Mouse (Mus musculus): ENCODE data around the gene Kynu.

Gene Kynu

DNA sequence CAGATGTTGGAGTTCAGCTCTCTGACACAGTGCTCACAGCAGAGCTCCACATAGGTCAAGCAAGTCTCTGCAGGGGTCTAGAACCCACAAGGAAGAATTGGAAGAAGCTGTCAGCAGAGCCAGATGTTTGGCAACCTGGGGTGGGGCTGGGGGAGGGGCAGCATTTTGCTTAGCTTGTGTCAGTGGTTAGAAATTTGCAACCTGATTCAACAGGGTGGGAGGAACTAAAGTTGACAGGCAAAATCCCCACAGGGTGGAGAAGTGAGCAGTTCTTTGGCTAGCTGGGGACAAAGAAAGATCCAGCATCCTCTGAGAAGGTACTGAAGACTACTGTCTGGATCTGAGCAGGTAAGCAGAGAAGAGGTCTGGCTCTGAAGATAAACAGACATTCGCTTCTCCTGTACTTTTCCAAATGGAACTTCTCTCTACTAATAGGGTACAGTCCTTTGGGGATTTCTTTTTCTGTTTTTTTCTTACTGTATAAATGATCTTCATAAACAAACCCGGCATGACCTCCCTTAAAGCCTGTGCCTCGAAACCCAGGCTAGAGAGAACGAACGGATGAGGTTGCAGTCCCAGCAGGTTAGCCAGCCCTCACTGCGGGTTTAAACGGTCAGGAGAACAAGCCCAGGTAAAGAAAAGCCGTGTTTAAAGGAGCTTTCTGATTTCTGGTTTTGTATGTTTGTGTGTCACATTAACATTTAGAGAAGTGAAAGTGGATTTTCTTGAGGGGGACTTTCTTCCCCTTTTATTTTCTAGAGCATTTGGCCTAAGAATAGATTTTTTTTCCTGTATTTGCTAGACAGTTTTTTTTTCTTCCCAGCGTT lies at the start of gene Kynu:
TSS of gene Kynu (plus strand) at position 268 of the 827 bp plus-strand sequence.
- DNase-seq (ENCODE audit: low spot score in 2 of 2): no peak

GRCm38 (mm10) chr2:43506182-43506581 lies 48.9 kb upstream of the Kynu start:
- DNase-seq (ENCODE audit: low spot score in 2 of 2): peak; percentile 13 to 20

- DNase-seq (ENCODE audit: low spot score in 2 of 2): no peak
These were observed 41.3 kb upstream of the Kynu start for GRCm38 (mm10) chr2:43513852-43514251.

DNA sequence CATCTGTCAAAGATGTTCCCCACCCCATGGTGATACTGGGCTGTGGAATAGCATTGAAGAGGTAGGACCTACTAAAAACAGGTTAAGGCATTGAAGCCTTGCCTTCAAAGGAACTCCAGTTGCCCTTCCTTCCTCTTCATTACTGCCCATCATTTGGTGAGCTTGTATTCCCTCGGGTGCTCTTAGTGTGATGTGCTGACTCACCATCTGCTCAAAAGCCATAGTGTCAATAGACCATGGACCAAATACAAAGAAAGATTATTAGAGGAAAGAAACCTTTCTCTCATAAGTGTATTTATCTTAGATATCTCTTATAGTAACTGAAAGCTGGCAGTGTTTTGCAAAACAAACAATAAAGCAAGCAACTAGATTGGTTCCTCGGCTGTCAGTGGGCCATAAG lies 20.7 kb upstream of the Kynu start:
- DNase-seq (ENCODE audit: low spot score in 2 of 2): no peak

- no peak for DNase-seq (ENCODE audit: low spot score in 2 of 2)
These were observed 12.5 kb upstream of the Kynu start for GRCm38 (mm10) chr2:43542615-43543014.

GRCm38 (mm10) chr2:43545665-43546064 lies 9.5 kb upstream of the Kynu start:
- DNase-seq (ENCODE audit: low spot score in 2 of 2): no peak

DNA sequence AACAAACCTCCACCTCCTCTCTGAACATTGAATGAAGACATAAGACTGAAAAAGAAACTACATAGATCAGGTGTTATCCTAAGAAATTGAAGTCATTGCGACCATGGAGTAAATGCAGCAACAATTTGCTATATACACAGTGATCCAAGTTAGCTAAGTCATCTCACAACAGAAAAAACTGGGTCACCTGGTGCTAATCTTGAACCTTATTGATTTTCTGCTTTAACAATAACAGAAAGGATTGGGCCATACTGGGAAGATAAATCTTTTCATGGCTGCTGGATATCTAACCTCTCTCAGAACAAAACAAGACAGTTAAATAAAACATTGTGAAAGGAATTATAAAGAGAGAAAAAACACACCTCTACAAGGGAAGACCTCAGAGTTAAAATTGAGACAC lies 8.7 kb upstream of the Kynu start:
- no peak for DNase-seq (ENCODE audit: low spot score in 2 of 2)

- no peak for DNase-seq (ENCODE audit: low spot score in 2 of 2)
These were observed 913 bp upstream of the Kynu start for GRCm38 (mm10) chr2:43554216-43554615.

GRCm38 (mm10) chr2:43555889-43556285 lies 758 bp downstream of the Kynu start:
- no peak for DNase-seq (ENCODE audit: low spot score in 2 of 2)

GRCm38 (mm10) chr2:43556985-43557384 lies 1.9 kb downstream of the Kynu start:
- no peak for DNase-seq (ENCODE audit: low spot score in 2 of 2)

DNA sequence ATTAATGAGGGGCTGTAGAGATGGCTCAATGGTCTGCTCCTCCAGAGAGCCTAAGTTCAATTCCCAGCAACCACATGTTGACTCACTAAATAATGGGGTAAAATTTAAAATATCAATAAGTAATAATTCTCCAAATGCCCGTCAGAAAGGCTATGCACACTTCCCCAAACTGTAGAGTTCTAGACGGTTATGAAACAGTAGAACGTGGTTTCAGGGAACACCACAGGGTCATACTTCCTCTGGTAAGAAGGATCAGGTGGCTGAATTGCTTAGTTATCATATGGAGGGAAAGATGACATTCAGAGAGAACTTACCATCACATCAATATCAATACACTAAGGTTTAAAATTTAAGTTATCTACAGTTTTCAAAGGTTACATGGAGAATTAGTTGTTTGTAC lies 6.1 kb downstream of the Kynu start:
- DNase-seq (ENCODE audit: low spot score in 2 of 2): no peak

DNA sequence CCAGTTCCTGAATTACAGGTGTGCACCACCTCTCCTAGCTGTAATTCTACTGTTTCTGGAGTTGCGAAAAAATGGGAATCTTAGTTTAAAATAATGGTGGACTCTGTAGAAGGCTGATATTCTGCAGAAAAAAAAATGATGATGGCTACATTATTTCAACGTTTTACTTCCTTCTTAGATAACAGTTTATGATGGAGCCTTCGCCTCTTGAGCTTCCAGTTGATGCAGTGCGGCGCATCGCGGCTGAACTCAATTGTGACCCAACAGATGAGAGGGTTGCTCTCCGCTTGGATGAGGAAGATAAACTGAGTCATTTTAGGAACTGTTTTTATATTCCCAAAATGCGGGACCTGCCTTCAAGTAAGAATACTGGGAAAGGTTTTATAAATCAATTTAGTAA lies 7.7 kb downstream of the Kynu start:
- DNase-seq (ENCODE audit: low spot score in 2 of 2): no peak

- no peak for DNase-seq (ENCODE audit: low spot score in 2 of 2)
These were observed 13.3 kb downstream of the Kynu start for GRCm38 (mm10) chr2:43568406-43568805.

DNA sequence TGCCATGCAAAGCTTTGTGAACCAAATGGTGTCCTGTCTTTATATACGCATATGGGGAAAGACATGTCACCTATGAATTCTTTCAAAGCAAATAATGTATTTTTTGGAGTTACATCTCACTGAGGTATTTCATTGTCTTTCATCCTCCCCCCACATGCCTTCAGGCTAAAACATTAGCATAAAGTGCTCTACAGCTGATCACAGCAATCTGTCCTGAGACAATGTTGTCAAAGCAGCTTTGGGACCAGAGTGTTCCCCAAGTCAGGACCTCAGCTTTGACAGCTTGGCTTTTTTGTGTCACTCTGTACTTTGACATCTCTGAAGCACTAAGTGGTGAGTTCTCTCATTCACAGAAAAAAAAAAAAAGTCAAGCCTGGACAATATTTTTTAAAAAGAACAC lies 18.4 kb downstream of the Kynu start:
- no peak for DNase-seq (ENCODE audit: low spot score in 2 of 2)

- no peak for DNase-seq (ENCODE audit: low spot score in 2 of 2)
These were observed 28.2 kb downstream of the Kynu start for GRCm38 (mm10) chr2:43583243-43583812.

- DNase-seq (ENCODE audit: low spot score in 2 of 2): no peak
These were observed 30.4 kb downstream of the Kynu start for GRCm38 (mm10) chr2:43585508-43585907.

GRCm38 (mm10) chr2:43587832-43588231 lies 32.7 kb downstream of the Kynu start:
- DNase-seq (ENCODE audit: low spot score in 2 of 2): no peak

DNA sequence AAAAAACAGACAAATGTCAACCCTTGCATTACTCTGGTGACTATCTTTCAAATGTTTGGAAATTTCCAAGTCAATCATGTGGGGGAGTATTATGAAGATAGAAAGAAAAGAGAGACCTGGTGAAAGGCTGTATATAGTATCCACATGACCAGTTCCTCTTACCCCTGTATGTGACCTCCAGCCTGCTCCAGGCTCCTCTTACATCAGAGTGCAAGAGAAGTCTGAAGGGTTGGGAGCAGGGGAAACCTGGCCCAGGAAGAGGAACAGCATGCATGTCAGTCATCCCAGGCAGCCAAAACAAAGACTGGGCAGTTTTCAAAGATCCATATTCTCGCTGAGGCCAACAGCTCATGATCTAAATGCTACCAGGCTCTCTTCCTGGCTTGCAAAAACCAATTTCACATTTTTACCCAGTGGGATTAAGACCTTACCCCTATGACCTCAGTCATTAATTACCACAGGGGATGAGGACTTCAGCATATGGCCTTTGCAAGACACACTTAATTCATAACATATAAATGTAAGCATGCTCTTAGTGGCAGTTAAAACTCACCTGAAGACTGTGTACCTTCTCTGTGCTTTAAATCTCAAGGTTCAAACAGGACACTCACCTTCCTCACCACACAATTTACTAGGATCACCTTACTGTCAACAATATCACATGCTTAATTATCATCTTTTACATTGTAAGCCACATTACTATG lies 37.0 kb downstream of the Kynu start:
- no peak for DNase-seq (ENCODE audit: low spot score in 2 of 2)

GRCm38 (mm10) chr2:43613571-43613970 lies 58.4 kb downstream of the Kynu start:
- DNase-seq (ENCODE audit: low spot score in 2 of 2): no peak

DNA sequence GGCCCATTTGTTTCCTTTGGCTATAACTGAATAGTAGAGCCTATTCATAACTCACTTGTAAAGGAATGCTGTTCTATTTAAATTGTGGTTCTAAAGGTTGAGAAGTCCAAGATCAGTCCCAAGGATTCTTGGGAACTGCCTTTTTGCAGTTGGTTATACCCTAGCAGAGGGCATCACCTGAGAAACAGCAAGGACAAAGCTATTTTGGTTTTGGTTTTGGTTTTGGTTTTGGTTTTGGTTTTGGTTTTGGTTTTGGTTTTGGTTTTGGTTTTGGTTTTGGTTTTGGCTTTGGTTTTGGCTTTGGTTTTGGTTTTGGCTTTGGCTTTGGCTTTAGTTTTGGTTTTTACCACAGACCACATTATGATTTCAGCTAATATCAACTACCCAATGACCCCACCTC lies 66.0 kb downstream of the Kynu start:
- DNase-seq (ENCODE audit: low spot score in 2 of 2): no peak

- no peak for DNase-seq (ENCODE audit: low spot score in 2 of 2)
These were observed 67.7 kb downstream of the Kynu start for GRCm38 (mm10) chr2:43622844-43623243.

DNA sequence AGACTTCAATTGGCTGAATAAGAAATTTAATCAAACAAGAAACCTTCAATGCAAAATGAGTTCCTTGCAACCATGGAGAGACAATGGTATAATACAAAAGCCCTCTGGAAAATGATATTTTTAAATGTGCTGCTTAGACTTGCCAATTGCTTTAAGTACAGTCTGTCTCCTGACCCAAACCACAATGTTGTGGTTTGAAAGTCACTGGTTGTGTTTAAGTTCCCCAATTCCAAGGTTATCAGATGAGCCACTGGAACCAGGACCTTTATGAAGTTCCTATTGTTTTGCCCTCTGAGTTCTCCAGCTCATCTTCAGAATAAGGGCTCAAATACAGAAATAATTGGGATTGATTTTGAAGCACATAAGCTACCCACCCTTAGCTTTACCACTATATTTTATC lies 76.7 kb downstream of the Kynu start:
- no peak for DNase-seq (ENCODE audit: low spot score in 2 of 2)

DNA sequence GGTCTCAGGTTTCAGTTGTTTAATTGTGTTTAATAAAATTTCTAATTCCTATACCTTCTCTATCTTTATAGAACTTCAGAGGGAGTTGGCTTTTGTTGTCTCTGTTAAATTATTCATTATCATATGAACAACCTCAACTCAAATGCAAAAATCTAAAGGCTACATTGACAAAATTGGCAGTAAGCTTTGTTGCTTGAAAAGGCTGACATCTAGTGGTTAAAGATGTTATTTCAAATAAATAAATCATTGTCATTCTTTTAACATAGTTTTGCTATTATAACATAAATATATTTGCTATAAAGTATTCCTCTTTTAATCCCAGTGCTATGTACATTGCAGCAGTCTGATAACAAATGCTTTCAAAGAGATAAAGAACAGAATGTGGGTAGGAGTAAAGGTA lies 81.4 kb downstream of the Kynu start:
- no peak for DNase-seq (ENCODE audit: low spot score in 2 of 2)

All from frontal cortex, postnatal 14 days (tissue).